Mouse (Mus musculus): Measurements from ENCODE around the gene Scn4a. TPM values are rescaled to one million over a fixed set of nuclear protein-coding genes. Genes with fewer than 3 reads are reported as not detected.
A peak's percentile ranks its signal among the peaks of the same experiment; 100 is the strongest.
"Not testable (repeated sequence)": the region's sequence is repeated elsewhere in the genome, so short reads cannot be mapped to it uniquely, and the experiment has no call there.

The Scn4a gene
- total RNA-seq, 1 experiment from 2014 or later: 0.05 TPM

DNA sequence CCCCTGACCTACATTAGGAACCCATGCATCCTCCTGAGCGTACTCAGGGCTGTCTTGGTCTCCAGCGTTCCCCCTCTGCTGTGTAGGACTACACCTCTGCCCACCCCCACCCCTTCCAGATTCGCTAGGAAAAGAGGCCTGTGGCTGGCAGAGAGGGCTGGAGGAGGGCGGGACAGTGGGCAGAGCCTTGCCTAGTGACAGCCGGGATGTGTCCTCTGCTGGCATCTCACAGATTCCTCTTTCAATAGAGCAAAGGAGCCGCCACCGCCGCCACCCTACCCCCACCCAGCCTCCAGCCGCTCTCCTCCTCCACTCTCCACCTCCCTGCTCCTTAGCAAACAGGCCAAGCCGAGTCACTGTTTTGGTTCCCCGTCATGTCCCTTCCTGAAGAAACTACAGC is 11.6 kb upstream of the Scn4a start:
- ATAC-seq (replicated peaks; ENCODE audit: low read depth, poor library complexity, severe bottlenecking): peak; percentile 45; the same call in 1 of the 2 replicates

DNA sequence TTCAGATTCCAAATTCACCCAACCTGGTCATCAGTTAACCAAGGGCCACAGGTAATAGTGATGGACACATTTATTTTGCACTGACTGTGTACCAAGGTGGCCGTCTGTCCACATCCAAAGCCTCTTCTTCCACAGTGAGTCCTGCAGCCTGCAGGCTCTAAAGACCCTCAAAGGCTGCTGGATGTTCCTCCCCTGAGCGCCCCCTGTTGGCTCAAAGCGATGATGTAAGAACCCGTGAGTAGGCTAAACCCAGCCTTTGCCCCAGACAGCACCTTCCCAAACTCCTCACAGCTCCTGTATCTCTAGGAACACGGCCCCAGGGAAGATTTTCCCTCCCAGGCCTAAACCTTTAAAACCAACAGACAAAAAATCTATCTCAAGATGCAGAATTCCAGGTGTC is 6.3 kb upstream of the Scn4a start:
- ATAC-seq (replicated peaks; ENCODE audit: low read depth, poor library complexity, severe bottlenecking): peak; percentile 72

DNA sequence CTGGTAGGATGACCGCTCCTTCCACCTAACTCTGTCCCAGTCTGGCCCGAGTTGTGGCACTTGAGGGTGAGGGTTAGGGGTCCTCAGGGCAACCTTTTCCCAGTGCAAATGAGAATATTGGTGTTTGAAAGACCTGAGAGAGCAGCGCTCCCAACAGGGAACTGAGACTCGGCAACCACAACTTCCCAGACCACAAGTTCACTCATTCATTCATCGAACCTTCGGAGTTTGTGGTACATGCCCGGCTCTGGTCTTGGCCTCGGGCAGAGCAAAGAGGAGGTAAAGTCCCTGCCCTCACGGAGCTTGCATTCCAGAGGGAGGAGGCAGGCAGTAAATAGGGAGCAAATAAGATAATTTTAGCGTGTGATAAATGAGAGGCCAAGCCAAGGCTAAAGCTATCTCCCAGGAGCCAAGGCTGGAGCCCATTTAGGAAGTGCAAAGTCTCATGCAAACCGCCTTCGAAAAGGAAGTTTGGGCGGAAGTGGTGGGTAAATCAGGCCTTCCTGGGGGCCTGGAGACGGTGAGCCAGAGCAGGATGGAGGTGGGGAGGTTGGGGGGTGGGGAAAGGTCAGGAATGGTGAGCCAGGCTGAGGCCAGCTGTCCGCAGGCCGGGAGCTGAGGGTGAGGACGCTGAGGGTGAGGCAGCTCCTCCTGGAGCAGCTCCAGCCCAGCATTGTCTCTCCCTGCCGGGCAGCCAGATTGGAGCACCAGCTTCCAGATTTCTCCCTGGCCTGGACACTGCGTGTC is 2.5 kb upstream of the Scn4a start:
- peak; percentile 68 for ATAC-seq (replicated peaks; ENCODE audit: low read depth, poor library complexity, severe bottlenecking)

DNA sequence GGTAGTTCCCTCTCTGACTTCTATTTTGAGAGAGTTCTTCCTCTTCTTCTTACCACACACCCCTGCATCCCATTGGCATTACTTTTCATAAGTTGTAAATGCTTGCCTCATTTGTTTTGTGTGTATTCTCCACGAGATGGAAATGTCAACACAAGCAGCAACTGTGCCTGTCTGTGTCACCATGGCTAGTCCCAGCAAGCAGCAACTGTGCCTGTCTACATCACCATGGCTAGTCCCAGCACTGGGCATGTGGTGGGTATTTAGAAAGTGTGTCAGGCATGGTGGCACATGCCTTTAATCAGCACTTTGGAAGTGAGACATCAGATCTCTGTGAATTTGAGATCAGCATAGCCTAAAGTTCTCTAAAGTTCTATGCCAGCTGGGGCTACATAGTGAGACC is 1.1 kb upstream of the Scn4a start:
- ATAC-seq (replicated peaks; ENCODE audit: low read depth, poor library complexity, severe bottlenecking): no peak

DNA sequence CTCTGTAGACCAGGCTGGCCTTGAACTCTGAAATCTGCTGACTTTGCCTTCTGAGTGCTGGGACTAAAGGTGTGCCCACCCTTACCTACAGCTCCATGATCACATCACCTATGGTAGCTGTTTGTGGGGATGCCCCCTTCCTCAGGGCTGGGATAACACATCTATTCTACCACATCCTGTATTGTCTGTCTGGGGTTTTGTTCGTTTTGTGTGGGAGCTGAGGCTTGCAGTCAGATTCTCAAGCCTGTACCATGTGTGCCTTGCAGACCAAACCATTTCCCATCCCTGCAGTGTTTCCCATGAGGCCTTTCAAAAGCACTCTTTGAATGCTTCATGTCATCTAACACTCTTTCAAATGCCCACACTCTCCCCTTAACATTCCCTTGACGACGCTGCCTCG is 1.1 kb downstream of the Scn4a start:
- no peak for ATAC-seq (replicated peaks; ENCODE audit: low read depth, poor library complexity, severe bottlenecking)

DNA sequence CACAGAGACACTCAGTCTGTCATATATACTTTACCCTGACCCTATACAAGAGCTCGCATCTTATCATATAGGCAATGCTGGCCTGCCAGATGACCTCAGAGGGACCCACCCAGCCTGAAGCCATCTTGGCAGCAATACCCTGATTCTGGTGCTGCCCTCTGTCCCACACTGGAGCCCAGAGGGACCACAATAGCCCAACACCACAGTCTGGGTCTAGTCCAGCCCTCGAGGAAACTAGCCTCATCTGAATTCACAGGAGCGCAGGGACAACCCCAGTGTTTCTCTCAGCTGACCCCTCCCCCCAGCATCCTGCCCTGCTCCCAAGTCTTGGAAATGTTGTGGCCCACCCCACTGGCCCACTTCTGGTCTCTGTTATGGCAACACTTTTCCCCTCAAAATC is 1.8 kb downstream of the Scn4a start:
- ATAC-seq (replicated peaks; ENCODE audit: low read depth, poor library complexity, severe bottlenecking): no peak

DNA sequence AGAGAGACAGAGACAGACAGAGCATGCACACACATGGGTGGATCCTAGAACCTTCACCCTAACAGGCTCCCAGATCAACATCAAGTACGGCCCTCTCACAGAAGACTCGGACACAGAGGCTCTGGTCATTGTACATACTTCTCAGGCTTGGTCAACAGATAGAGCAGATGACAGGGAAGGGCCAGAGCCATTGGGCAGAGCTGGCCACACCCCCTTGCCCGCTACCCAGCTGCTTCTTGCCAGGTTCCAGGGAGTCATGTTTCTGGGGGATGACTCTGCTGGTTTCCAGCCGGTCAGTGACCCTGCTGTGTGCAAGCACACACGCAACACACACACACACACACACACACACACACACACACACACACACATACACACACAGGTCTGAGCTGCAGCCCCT is 2.2 kb downstream of the Scn4a start:
- ATAC-seq (replicated peaks; ENCODE audit: low read depth, poor library complexity, severe bottlenecking): no peak

DNA sequence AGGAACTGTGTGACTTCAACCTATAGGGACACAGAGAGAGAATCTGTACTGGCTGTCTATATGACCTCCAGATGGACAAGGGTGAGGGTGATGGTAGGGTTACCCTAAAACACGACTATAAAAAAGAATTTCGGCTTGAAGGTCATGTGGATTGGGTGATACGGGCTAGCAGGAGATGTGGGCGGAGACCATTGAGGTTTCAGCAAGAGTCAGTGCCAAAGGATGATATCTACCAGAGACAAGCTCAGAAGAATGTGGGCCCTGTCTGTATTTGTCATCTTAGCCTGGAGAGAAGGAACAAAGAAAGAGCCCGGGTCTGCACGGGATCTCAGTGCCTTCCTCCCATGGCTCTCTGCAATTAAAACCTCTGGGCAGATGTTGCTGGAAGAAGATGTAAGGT is 3.3 kb downstream of the Scn4a start:
- ATAC-seq (replicated peaks; ENCODE audit: low read depth, poor library complexity, severe bottlenecking): no peak

DNA sequence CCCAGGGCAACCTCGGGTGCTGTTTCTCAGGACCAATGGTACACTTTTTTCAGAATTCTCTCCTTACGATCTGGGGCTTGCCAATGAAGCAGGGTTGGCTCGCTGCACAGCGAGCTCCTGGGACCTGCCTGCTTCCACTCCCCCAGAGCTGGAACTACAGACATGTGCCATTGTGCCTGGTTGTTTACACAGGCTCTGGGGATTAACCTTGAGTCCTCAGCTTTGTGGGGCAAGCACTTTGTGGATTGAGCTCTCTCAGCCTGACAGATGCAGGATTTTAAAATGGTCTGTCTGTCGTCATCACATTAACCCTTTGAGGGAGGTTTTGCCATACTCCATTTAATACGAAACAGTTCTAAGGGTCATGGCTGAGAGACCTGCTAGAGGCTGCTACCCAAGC is 8.2 kb downstream of the Scn4a start:
- no peak for ATAC-seq (replicated peaks; ENCODE audit: low read depth, poor library complexity, severe bottlenecking)

DNA sequence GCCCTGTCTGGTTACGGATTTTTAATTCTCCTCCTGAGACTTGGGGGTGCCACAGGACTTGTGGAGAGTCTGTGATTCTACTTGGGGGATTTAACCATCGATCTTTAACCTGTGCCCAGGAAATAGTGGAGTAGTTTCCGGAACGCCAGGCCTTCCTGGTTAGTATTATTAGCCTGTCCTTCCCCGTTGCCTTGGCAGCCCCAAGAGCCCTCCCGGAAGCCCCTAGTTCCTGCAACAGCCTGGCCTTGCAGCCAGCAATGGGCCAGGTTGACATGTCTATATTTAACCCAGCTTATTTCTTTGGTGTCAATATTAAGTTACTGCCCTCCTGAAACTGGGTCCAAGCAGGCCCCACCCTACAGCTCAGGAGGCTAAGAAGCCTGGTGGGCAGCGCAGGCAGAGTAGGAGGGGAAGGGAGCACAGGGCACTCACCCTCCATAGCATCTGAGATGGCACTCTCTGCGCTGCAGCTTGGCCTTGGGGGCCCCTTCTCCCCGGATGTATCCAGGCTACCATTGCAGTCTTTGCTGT is 12.0 kb downstream of the Scn4a start:
- 0 out of 2 replicates have a peak, but pooled peaks have one; percentile 32 for ATAC-seq (replicated peaks; ENCODE audit: low read depth, poor library complexity, severe bottlenecking)

DNA sequence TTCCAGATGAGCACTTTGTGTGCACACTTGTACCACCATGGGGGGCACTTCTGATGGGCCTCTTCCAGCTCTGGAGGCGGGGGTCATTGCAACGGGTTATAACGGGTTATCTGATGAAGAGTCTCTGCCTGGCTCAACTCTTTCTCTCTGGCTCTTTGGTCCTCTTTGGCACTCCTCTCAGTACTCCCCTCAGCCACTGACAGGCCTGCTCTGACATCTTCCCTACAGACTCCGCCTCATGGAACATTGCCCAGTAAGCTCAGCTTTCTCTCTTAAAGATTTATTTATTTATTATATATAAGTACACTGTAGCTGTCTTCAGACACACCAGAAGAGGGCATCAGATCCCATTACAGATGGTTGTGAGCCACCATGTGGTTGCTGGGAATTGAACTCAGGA is 13.8 kb downstream of the Scn4a start:
- not testable (repeated sequence) for ATAC-seq (replicated peaks; ENCODE audit: low read depth, poor library complexity, severe bottlenecking)

DNA sequence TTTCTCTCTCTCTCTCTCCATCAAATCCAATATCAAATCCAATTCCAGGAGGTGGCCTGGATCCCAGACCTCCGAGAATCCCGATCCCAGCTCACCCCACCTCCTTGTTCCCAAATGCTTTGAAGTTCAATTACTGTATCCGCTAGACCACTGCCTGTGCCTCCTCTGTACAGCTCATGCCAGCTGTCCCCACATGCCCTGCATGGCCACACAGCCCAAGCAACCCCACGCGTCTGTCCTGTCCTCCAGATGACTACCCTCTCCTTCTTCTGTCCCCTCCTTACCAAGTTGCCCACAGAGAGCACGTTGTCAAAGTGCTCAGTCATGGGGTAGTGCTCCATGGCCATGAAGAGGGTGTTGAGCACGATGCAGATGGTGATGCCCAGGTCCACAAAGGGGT is 14.2 kb downstream of the Scn4a start:
- ATAC-seq (replicated peaks; ENCODE audit: low read depth, poor library complexity, severe bottlenecking): no peak

DNA sequence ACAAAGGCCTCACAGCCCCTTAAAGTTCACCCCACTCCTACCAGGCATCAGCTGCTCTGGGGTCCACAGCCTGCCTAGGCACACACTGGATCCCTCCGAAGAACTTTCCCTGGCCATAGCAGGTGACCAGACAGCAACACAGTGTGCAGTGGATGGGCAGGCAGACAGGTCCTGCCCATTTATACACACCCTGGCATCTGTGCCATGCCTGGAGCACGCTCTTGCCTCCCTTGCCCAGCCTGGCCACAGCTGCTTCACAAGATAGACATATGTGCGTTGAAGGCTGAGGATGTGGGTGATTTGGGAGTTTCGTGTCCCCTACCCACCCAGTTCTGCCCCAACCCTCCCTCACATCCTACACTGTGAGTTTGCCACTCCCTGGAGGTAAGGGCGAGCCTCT is 15.1 kb downstream of the Scn4a start:
- ATAC-seq (replicated peaks; ENCODE audit: low read depth, poor library complexity, severe bottlenecking): no peak

DNA sequence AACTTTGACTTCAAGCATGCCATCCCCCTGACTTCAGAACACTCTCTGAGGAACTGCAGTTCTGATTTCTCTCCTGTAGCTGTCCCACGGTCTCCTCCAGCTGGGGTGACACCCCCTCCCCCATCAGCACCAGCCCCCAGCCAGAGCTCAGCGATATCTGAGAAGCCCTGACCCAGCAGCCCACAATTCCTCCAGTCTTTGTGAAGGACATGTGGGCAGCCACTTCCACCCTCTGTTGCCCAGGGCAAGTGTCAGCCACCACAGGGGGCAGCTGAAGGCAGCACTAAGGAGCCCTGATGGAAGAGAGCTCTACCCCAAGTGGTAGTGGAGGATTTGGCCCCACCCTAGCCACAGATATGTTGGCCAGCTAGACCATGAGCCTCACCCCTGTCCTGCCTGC is 19.0 kb downstream of the Scn4a start:
- ATAC-seq (replicated peaks; ENCODE audit: low read depth, poor library complexity, severe bottlenecking): peak; percentile 60

DNA sequence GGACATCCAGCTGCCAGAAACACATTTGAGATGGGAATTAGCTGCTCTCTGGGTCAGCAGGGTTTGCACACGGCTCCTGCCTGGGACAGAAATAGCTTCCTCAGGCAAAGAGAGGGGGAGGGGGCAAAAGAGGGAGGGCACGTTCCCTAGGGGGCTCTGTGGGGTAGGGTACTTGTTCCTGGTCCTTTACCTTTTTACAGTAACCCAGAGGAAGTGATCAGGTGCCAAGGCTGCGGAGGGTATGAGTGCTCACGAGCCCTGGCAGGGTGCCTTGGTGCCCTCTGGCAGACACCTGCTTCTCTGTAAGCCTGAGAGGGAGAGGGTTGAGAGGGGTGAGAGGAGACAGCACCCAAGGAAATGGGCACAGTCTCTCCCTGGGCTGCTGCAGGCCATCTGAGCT is 20.6 kb downstream of the Scn4a start:
- no peak for ATAC-seq (replicated peaks; ENCODE audit: low read depth, poor library complexity, severe bottlenecking)

DNA sequence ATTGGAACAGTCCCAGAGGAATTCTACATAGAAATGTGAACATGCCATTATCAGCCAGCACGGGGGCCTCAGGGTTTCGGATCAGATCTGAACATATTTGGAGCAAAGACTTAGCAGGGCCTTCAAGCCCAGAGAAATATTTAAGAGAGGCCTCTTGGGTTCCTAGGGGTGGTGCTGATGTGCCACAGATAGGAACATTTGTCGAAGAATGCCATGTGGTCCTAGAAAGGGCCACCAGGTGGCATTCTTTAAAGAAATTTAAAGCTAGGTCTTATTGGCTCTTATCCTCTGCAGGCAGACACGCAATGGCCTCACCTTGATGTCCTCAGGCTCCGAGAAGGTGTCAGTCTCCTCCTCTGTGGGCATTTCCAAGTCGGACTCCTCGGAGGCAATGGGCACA is 23.4 kb downstream of the Scn4a start:
- peak; percentile 65 for ATAC-seq (replicated peaks; ENCODE audit: low read depth, poor library complexity, severe bottlenecking)

DNA sequence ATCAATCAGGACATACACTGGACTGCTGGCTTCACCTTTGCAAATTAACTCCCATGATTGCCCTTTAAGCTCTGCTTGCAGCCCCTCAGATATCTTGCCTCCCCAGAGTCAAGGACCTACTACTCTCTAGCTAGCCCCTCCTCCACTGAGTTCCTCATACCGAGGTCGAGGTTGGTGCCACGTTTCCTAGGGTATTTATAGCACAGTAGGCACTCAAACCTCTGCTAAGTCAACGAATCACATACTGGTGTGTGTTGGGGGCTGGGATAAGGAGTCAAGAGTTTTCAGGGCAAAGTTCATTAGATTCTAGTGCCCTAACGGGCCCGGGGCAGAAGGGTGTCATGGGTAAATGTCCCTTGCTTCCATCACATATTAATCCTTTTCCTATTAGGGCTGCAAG is 24.0 kb downstream of the Scn4a start:
- no peak for ATAC-seq (replicated peaks; ENCODE audit: low read depth, poor library complexity, severe bottlenecking)

DNA sequence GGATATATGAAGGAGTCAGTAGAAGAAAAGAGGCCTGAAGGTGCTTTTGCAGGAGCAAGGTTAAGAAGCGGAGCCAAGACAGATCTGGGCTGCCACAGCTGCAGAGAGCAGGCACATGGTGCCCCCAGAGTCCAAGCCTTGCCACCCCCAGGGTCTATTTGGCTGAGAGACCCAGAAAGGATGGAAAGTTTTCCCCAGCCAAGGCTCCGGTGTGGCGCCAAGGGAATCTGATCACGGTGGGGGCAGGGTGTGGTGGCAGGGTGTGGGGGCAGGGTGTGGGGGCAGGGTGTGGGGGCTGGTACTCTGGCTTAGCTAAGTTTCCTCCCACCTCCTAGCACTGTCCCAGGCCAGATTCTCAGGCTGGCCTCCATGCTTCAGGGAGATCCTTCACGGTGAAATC is 24.6 kb downstream of the Scn4a start:
- no peak for ATAC-seq (replicated peaks; ENCODE audit: low read depth, poor library complexity, severe bottlenecking)

DNA sequence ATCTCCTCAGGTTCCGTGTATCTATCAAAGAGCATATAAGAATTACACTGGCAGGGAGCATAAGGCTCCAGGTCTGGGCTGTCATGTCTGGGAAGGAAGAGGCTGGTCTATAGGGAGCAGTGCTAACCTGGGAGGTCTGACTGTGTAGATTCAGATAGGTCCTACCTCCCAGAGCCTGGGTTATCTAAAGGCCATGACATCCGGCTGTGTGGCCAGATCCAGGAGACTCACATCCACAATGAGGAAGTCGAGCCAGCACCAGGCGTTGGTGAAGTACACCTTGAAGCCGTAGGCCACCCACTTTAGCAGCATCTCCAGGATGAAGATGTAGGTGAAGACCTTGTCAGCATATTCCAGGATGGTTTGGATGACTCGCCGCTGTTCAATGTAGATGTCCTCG is 26.6 kb downstream of the Scn4a start:
- ATAC-seq (replicated peaks; ENCODE audit: low read depth, poor library complexity, severe bottlenecking): no peak

DNA sequence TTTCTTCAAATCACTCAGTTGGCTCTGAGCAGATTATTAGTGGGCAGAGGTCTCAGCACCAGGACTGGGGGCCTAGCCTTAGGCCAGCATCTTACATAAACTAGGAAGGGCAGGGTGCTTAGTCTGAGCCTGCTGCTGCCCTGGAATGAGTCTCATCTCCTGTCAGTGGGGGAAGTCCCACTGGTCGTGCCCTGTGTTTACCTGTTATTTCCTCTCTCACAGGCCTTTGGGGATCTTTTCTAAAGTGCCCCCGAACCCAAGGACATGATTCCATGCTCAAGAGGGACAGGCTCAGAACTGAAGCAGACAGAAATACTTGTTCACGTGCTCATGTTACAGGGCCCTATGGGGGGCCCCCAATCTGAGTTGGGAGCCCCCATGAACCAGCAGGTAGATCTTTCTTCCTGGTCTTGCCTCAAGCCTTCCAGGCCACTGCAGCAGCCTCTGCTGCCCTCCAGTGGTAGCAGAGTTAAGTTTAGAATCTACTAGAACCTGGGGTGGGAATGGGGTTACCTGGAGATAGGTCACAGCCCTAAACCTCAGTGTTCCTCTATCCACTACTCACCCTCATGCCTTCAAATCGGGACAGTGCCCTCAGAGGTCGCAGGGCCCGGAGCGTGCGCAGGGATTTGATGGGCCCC is 27.4 kb downstream of the Scn4a start:
- peak; percentile 62 for ATAC-seq (replicated peaks; ENCODE audit: low read depth, poor library complexity, severe bottlenecking)

DNA sequence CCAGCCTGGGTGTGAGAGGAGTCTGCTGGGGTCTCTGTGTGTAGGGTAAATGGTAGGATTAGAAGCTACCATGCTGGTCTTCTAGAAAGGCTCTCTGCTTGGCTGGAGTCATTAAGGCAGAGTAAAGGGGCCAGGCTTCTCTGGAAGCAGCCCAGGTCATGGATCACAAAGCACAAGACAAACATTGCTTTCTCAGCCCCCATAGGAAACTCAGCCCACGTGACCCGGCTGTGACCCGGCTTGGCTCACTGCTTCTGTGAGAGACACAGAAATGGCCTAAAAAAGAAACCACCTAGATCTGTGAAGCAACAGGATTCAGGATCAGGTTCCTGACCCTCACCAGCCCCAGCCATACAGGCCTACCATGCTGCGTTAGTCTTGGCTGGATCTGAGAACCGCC is 28.2 kb downstream of the Scn4a start:
- no peak for ATAC-seq (replicated peaks; ENCODE audit: low read depth, poor library complexity, severe bottlenecking)
